Mouse (Mus musculus): ENCODE measurements around the gene E2f7. TPM values are rescaled to one million over a fixed set of nuclear protein-coding genes. Genes with fewer than 3 reads are reported as not detected.

The E2f7 gene
- polyA plus RNA-seq, 1 experiment from 2014 or later: 29.5 TPM

DNA sequence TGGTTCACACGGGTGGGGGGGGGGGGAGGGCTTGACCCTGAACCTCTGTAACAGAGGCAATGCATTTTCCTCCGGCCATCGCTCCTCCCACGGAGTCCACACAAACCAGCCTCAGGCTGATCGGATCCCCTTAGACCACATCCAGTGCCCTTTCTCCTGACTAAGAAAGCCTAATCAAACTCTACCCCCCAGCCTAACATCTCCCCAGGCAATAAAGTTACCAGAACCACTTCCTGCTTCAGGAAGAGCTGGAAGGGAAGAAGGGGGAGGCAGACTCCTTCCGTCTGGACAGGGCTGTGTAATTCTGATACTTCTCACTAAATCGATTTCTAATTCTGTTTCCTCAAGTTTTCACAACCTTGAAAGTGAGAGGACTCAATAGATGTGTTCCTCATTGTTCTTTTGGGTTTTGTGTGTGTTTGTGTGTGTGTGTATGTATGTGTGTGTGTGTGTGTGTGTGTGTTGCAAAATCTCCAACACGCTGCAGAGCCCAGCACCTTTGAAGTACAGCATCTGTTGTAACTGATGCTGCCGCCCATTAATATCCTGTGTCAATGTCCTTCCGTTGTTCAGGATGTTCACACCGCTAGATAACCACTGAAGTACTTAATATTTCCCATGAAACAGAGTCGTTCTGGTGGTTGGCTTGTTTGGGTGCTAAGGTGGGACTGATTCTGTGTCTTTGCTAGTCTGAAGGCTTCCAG lies 43.0 kb downstream of the E2f7 start:
- Histone ChIP-seq H3K9me3 (replicated peaks) (no peaks in the 10 kb centered on the region), H3K36me3 (peaks cover 27% of the 10 kb centered on the region), H3K4me1 (peaks cover 9% of the 10 kb centered on the region), H3K4me3 (replicated peaks) (no peak overlapping the region), H3K27ac (no peak overlapping the region), H3K9ac (no peak overlapping the region), H3K27me3 (no peaks in the 10 kb centered on the region), H3K4me2 (no peak overlapping the region)
- ATAC-seq (replicated peaks; ENCODE audit: low FRiP score): no peak
- WGBS: 32% methylated on average over 12 of the region's 12 CpGs

GRCm38 (mm10) chr10:110789683-110790082 lies 44.4 kb downstream of the E2f7 start:
- no peak for ATAC-seq (replicated peaks; ENCODE audit: low FRiP score)
- 79% methylated on average over 8 of the region's 8 CpGs for WGBS
- no peak overlapping the region for H3K27ac ChIP-seq
- no peak overlapping the region for H3K9ac ChIP-seq
- H3K9me3 ChIP-seq (replicated peaks): no peaks in the 10 kb centered on the region
- no peak overlapping the region for H3K4me2 ChIP-seq
- H3K27me3 ChIP-seq: no peaks in the 10 kb centered on the region
- peaks cover 10% of the 10 kb centered on the region for H3K4me1 ChIP-seq
- H3K36me3 ChIP-seq: peaks cover 16% of the 10 kb centered on the region
- H3K4me3 ChIP-seq (replicated peaks): no peak overlapping the region

DNA sequence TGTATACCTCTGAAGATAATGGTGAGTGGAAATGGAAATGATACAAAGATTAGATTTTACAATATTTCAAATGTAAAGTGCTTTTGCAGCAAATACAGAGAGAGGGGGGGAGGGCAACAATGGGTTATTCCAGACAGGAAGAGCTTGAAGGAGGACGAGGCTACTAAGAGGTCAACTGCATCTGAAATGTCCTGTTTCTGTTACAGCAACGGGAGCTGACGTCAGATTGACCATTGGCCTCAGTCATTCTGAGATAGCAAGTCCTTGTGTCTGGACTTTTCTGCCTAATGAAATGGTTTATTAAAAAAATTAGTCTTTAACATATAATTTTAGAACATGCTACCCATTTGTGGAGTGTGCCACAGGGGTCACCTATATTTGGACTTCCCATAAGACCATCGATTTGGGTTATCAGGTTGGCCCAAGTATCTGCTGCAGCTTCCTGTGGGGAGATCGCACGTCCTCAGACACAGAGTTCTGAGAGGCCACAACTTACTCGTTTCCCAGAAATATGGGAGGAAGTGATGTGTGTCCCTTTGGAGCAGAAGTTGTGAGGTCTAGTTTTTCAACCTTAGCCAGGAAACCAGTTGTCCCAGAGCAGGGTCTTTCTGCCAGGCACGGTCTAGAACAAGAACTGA lies 48.0 kb downstream of the E2f7 start:
- H3K27me3 ChIP-seq: no peaks in the 10 kb centered on the region
- H3K4me1 ChIP-seq: peaks cover 11% of the 10 kb centered on the region
- H3K9ac ChIP-seq: no peak overlapping the region
- no peaks in the 10 kb centered on the region for H3K9me3 ChIP-seq (replicated peaks)
- 65% methylated on average over 8 of the region's 8 CpGs for WGBS
- H3K4me2 ChIP-seq: no peak overlapping the region
- no peak overlapping the region for H3K27ac ChIP-seq
- ATAC-seq (replicated peaks; ENCODE audit: low FRiP score): no peak
- H3K4me3 ChIP-seq (replicated peaks): no peak overlapping the region
- no peaks in the 10 kb centered on the region for H3K36me3 ChIP-seq

- Histone ChIP-seq H3K27me3 (no peaks in the 10 kb centered on the region), H3K4me3 (replicated peaks) (no peak overlapping the region), H3K4me2 (peak overlapping the region; percentile 50), H3K9ac (no peak overlapping the region), H3K27ac (no peak overlapping the region), H3K36me3 (no peaks in the 10 kb centered on the region), H3K9me3 (replicated peaks) (no peaks in the 10 kb centered on the region), H3K4me1 (peaks cover 11% of the 10 kb centered on the region)
- WGBS: 12% methylated on average over 12 of the region's 12 CpGs
- peak; percentile 68 for ATAC-seq (replicated peaks; ENCODE audit: low FRiP score)
Measured at GRCm38 (mm10) chr10:110794564-110795205, 49.4 kb downstream of the E2f7 start.

DNA sequence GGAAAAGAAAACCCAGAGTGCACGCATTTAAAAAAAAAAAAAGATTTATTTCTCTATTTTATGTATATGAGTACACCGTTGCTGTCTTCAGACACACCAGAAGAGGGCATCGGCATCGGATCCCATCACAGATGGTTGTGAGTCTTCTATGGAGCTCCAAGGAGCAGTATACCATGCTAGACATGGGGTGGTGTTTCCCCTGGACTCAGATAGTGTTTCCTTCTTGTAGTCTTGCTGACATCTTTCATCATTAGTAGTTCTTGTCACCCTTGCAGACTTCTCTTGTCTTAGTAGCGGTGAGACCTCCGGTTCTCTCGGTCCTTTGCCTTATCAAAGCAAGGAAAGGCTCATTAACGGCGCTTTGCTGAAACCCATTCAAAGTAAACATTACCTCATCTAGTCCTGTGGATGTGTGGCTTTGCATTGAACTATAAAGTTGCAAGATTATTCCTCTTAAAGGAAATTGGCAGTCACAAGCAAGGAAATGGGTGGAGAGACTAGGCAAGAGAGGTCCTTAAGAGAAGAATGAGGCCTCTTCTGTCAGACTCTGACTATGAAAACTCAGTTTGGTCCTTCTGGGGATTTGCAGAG lies 50.1 kb downstream of the E2f7 start:
- 49% methylated on average over 9 of the region's 9 CpGs for WGBS
- ATAC-seq (replicated peaks; ENCODE audit: low FRiP score): 0 out of 2 replicates have a peak, but pooled peaks have one; percentile 15
- Histone ChIP-seq H3K9ac (no peak overlapping the region), H3K27me3 (no peaks in the 10 kb centered on the region), H3K9me3 (replicated peaks) (no peaks in the 10 kb centered on the region), H3K36me3 (no peaks in the 10 kb centered on the region), H3K4me2 (peak overlapping the region; percentile 50), H3K4me3 (replicated peaks) (no peak overlapping the region), H3K4me1 (peaks cover 11% of the 10 kb centered on the region), H3K27ac (no peak overlapping the region)

- H3K4me2 ChIP-seq: no peak overlapping the region
- no peak overlapping the region for H3K27ac ChIP-seq
- no peak overlapping the region for H3K9ac ChIP-seq
- no peaks in the 10 kb centered on the region for H3K27me3 ChIP-seq
- 80% methylated on average over 3 of the region's 3 CpGs for WGBS
- no peaks in the 10 kb centered on the region for H3K9me3 ChIP-seq (replicated peaks)
- 0 out of 2 replicates have a peak, but pooled peaks cover 3% of the 10 kb centered on the region for H3K4me1 ChIP-seq
- no peak overlapping the region for H3K4me3 ChIP-seq (replicated peaks)
- ATAC-seq (replicated peaks; ENCODE audit: low FRiP score): no peak
- no peaks in the 10 kb centered on the region for H3K36me3 ChIP-seq
Measured at GRCm38 (mm10) chr10:110801296-110801695, 56.1 kb downstream of the E2f7 start.

- Histone ChIP-seq H3K4me3 (replicated peaks) (no peak overlapping the region), H3K4me1 (0 out of 2 replicates have a peak, but pooled peaks cover 3% of the 10 kb centered on the region), H3K9me3 (replicated peaks) (no peaks in the 10 kb centered on the region), H3K27me3 (no peaks in the 10 kb centered on the region), H3K4me2 (no peak overlapping the region), H3K9ac (no peak overlapping the region), H3K36me3 (no peaks in the 10 kb centered on the region), H3K27ac (no peak overlapping the region)
- WGBS: 83% methylated on average over 11 of the region's 11 CpGs
- no peak for ATAC-seq (replicated peaks; ENCODE audit: low FRiP score)
Measured at GRCm38 (mm10) chr10:110804279-110805024, 59.2 kb downstream of the E2f7 start.

DNA sequence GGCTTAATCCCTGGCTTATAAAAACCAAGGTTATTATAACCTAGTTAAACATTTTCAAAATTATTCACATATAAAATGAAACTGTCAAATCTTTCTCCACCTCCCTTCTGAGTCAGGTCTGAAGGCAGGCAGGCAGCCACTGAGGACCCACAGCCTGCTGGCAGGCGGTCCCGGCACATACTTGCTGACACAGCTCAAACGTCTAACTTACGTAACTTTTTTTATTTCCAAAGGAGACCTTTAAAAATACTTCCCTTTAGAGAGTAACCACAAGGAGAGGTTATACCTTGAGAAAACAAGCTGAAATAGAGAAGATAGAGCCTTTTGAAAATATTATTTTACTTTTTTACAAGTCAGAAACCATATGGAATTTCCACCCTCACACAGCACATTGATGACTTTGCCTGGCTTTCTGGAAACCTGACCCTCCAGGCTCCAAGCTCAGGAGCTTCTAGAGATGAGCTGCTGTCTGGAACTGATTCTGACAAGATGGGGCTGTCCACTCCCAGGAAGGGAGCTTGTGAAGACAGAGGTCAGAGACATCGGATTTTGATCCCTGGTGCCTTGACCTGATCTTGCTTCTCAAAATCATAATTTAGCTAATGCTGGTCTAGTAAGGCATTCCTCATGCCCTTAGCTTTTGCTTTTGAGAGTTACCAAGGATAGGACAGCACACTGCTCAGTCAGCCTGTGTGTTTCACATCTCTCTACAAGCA lies 59.9 kb downstream of the E2f7 start:
- H3K4me3 ChIP-seq (replicated peaks): no peak overlapping the region
- ATAC-seq (replicated peaks; ENCODE audit: low FRiP score): no peak
- H3K27me3 ChIP-seq: no peaks in the 10 kb centered on the region
- H3K9ac ChIP-seq: no peak overlapping the region
- no peaks in the 10 kb centered on the region for H3K9me3 ChIP-seq (replicated peaks)
- H3K4me1 ChIP-seq: 0 out of 2 replicates have a peak, but pooled peaks cover 3% of the 10 kb centered on the region
- no peaks in the 10 kb centered on the region for H3K36me3 ChIP-seq
- H3K4me2 ChIP-seq: no peak overlapping the region
- WGBS: 21% methylated on average over 5 of the region's 5 CpGs
- H3K27ac ChIP-seq: no peak overlapping the region

DNA sequence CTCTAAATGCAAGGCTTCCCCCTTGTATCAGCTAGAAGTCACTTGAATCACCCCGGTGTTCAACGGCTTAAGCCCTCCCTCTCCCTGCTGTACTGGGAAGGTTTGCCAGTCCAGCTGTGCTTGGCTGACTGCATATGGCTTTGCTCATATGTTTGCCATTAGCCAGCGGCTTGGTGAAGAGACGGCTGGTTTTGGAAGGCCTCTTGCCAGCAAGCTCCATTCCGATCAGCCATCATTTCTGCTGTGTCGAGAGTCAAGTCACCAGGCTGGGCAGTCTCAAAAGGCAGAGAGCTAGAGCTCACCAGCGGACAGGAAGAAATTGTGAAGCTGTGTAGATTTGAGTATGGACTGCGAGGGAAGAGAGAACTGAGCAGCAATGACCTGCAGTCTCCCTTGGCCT lies 61.2 kb downstream of the E2f7 start:
- Histone ChIP-seq H3K9me3 (replicated peaks) (no peaks in the 10 kb centered on the region), H3K4me1 (0 out of 2 replicates have a peak, but pooled peaks cover 3% of the 10 kb centered on the region), H3K36me3 (no peaks in the 10 kb centered on the region), H3K4me2 (no peak overlapping the region), H3K27me3 (no peaks in the 10 kb centered on the region), H3K27ac (no peak overlapping the region), H3K4me3 (replicated peaks) (no peak overlapping the region), H3K9ac (no peak overlapping the region)
- WGBS: 88% methylated on average over 8 of the region's 8 CpGs
- no peak for ATAC-seq (replicated peaks; ENCODE audit: low FRiP score)

DNA sequence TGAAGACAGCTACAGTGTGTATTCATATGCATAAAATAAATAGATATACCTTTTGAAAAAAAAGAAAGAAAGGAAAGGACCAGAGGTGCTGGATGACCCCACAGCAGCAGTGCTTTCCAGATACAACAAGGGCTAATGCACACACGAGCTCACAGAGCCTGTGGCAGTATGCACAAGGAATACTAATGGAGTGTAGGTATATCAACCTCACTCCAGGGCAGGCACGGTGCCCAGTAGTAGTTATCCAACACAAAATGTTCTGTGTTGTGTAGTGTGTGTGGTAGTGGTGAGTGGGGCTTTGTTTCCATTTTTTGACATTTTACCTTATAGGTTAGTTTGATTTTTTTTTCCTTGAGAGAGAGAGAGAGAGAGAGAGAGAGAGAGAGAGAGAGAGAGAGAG lies 65.3 kb downstream of the E2f7 start:
- ATAC-seq (replicated peaks; ENCODE audit: low FRiP score): no peak
- Histone ChIP-seq H3K27ac (no peak overlapping the region), H3K9ac (no peak overlapping the region), H3K9me3 (replicated peaks) (no peaks in the 10 kb centered on the region), H3K4me3 (replicated peaks) (no peak overlapping the region), H3K36me3 (no peaks in the 10 kb centered on the region), H3K4me1 (no peaks in the 10 kb centered on the region), H3K4me2 (no peak overlapping the region), H3K27me3 (no peaks in the 10 kb centered on the region)
- WGBS: 85% methylated on average over 2 of the region's 2 CpGs

- no peaks in the 10 kb centered on the region for H3K4me1 ChIP-seq
- no peaks in the 10 kb centered on the region for H3K36me3 ChIP-seq
- ATAC-seq (replicated peaks; ENCODE audit: low FRiP score): peak; percentile 82
- H3K27me3 ChIP-seq: no peaks in the 10 kb centered on the region
- H3K27ac ChIP-seq: no peak overlapping the region
- H3K4me2 ChIP-seq: no peak overlapping the region
- no peaks in the 10 kb centered on the region for H3K9me3 ChIP-seq (replicated peaks)
- H3K9ac ChIP-seq: no peak overlapping the region
- no peak overlapping the region for H3K4me3 ChIP-seq (replicated peaks)
- WGBS: 64% methylated on average over 10 of the region's 10 CpGs
Measured at GRCm38 (mm10) chr10:110811209-110811861, 66.1 kb downstream of the E2f7 start.
